Mouse (Mus musculus) midbrain, embryonic 14.5 days (tissue): Measurements from ENCODE around the gene Slc26a9. TPM values are rescaled to one million over a fixed set of nuclear protein-coding genes. Genes with fewer than 3 reads are reported as not detected.
"Not testable (repeated sequence)": the region's sequence is repeated elsewhere in the genome, so short reads cannot be mapped to it uniquely, and the experiment has no call there.

Experiments used
- ATAC-seq: fragments of 200-750 bp; cut with Nextera tagmentation; 2 replicates; pipeline ENCODE4 v1.8.0; 2017; ENCODE audit warnings: moderate number of reproducible peaks, moderate library complexity; ENCODE audit not compliant: low FRiP score, low TSS enrichment
- DNase-seq: peaks from one replicate; pipeline ENCODE4 v3.0.0-alpha.2; 2015
- H3K27ac ChIP-seq: fragments of 300-500 bp; sonication (generic); replicated peaks from 2 replicates; pipeline ENCODE4 v1.5.1; 2014; ENCODE audit warnings: mild to moderate bottlenecking, low read depth, low read length, moderate library complexity
- H3K27me3 ChIP-seq: fragments of 300-500 bp; sonication (generic); 2 replicates; pipeline ENCODE4 v1.6.1; 2014; ENCODE audit warnings: low read length, control low read depth, mixed read lengths; ENCODE audit not compliant: control insufficient read depth, insufficient read depth
- H3K36me3 ChIP-seq: fragments of 300-500 bp; sonication (generic); 2 replicates; pipeline ENCODE4 v1.6.1; 2014; ENCODE audit warnings: low read length, control low read depth; ENCODE audit not compliant: control insufficient read depth, insufficient read depth
- H3K4me1 ChIP-seq: fragments of 300-500 bp; sonication (generic); 2 replicates; pipeline ENCODE4 v1.6.1; 2014; ENCODE audit warnings: mild to moderate bottlenecking, antibody characterized with exemption, low read length, control low read depth; ENCODE audit not compliant: control insufficient read depth, insufficient read depth
- H3K4me2 ChIP-seq: fragments of 300-500 bp; sonication (generic); 2 replicates; pipeline ENCODE4 v1.6.1; 2014; ENCODE audit warnings: mild to moderate bottlenecking, low read length, moderate library complexity
- H3K4me3 ChIP-seq: fragments of 300-500 bp; sonication (generic); replicated peaks from 2 replicates; pipeline ENCODE4 v1.5.1; 2014; ENCODE audit warnings: low read depth, low read length
- H3K9ac ChIP-seq: fragments of 300-500 bp; sonication (generic); replicated peaks from 2 replicates; pipeline ENCODE4 v1.6.1; 2014; ENCODE audit warnings: mild to moderate bottlenecking, low read length, moderate library complexity
- H3K9me3 ChIP-seq: fragments of 300-500 bp; sonication (generic); 2 replicates; pipeline ENCODE4 v1.6.1; 2016; ENCODE audit warnings: low read length, control low read depth, mixed read lengths; ENCODE audit not compliant: control insufficient read depth
- WGBS: fragments of 180-500 bp; shearing (Covaris S2); extraction: QIAGEN DNeasy Blood & Tissue Kit; methylation state at CpG from one replicate; pipeline ENCODE4 v1.1.7; 2014; 5-methylcytosine and 5-hydroxymethylcytosine counted together
- polyA plus RNA-seq: library from polyadenylated mRNA; unstranded; fragments of >200 nt; fragmentation: Nextera tagmentation; extraction: Ambion mirVana; gene quantifications from 2 replicates; pipeline ENCODE4 v1.2.1, GENCODE M21; 2014

Gene Slc26a9
- polyA plus RNA-seq, 1 experiment from 2014 or later, result 0.04 TPM

DNA sequence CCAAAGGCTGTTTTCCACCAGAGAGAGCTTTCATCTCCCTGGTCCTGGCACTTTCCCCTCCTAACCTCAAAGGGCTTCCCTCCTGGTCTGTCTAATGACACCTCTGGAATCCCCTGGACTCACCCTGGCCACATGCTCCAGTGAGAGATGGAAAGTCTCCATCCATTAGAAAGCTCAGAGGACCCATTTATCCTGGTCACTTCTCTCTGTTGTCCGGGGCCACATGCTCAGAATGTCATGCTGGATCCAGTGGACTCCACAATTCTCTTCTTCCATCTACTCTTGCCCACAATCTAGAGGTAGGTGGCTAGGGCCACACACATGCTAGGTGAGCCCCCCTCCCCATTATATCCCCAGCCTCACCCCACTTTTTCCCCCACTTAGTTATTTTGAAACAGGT is 65.2 kb downstream of the Slc26a9 start:
- DNase-seq, result no peak
- WGBS, result 88% methylated on average over 1 of the region's 1 CpGs

GRCm38 (mm10) chr1:131809651-131810050 is 65.8 kb downstream of the Slc26a9 start:
- Histone ChIP-seq H3K9ac (no peak overlapping the region), H3K4me3 (no peak overlapping the region), H3K27ac (no peak overlapping the region), H3K27me3 (no peaks in the 10 kb centered on the region), H3K4me2 (no peak overlapping the region), H3K4me1 (no peaks in the 10 kb centered on the region), H3K9me3 (no peaks in the 10 kb centered on the region), H3K36me3 (no peaks in the 10 kb centered on the region)
- no peak for ATAC-seq
- 81% methylated on average over 2 of the region's 2 CpGs for WGBS
- no peak for DNase-seq

More for the DNA sequence above, 65.2 kb downstream of the Slc26a9 start:
- H3K4me2 ChIP-seq, result no peak overlapping the region
- no peaks in the 10 kb centered on the region for H3K36me3 ChIP-seq
- H3K9ac ChIP-seq, result no peak overlapping the region
- H3K27ac ChIP-seq, result no peak overlapping the region
- H3K27me3 ChIP-seq, result no peaks in the 10 kb centered on the region
- H3K9me3 ChIP-seq, result no peaks in the 10 kb centered on the region
- no peak for ATAC-seq
- no peaks in the 10 kb centered on the region for H3K4me1 ChIP-seq
- H3K4me3 ChIP-seq, result no peak overlapping the region

DNA sequence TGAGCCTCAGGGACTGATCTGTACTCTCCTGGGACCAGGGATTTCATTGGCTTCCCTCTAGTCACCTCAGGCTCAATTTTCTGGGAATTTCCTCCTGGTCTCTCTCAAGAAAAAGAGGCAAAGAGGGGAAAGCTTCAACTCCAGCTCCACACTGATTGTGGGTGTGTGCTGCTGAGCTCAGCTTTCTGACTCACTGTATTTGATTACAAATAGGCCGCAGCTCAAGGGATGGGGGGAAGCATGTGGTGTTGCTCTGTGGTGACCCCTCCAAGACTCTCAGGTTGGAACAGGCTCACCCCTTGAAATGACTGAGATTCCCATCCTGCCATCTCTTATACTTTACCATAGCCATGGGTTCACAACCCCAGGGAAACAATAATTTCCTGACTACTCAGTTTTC is 67.6 kb downstream of the Slc26a9 start:
- no peak overlapping the region for H3K4me2 ChIP-seq
- DNase-seq (no peak), ATAC-seq (no peak)
- no peaks in the 10 kb centered on the region for H3K27me3 ChIP-seq
- H3K36me3 ChIP-seq, result no peaks in the 10 kb centered on the region
- no peak overlapping the region for H3K27ac ChIP-seq
- H3K4me3 ChIP-seq, result no peak overlapping the region
- no peak overlapping the region for H3K9ac ChIP-seq
- no peaks in the 10 kb centered on the region for H3K9me3 ChIP-seq
- H3K4me1 ChIP-seq, result no peaks in the 10 kb centered on the region
- WGBS, result 90% methylated on average over 1 of the region's 1 CpGs

- Histone ChIP-seq H3K4me1 (no peaks in the 10 kb centered on the region), H3K27me3 (no peaks in the 10 kb centered on the region), H3K9ac (no peak overlapping the region), H3K4me3 (no peak overlapping the region), H3K36me3 (no peaks in the 10 kb centered on the region), H3K27ac (no peak overlapping the region), H3K9me3 (no peaks in the 10 kb centered on the region), H3K4me2 (no peak overlapping the region)
- no peak for ATAC-seq
- 90% methylated on average over 9 of the region's 9 CpGs for WGBS
- DNase-seq, result no peak
These were observed 68.2 kb downstream of the Slc26a9 start for GRCm38 (mm10) chr1:131812006-131812405.

DNA sequence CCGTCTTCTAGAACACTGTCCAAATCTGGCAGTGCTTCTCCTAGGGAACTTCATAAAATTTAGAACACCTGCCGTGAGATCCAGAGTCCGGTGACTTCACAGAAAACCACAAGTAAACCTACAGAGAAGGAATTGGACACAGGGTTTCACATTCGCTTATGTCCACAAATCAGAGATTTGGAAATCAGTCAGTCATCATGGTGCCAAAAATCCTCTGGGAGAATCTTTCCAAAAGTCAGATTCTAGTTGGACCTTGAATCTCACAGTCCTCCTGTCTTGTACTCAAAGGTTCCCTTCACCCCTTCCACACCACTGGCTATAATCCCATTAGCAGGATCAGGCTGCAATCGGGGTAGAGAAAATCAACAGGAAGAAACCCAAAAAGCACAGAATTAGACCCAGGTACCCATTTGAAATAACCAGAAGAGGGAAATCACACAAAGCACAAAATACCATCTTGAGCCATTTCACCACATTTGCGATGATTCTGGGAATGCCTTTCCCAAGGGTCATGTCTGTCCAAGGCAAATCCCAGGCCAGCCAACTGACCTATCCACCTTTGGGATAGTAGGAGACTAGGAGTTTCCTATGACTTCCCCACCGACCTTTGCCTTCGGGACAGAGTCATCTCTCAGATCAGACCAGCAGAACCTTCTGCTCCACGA is 68.9 kb downstream of the Slc26a9 start:
- Histone ChIP-seq H3K4me3 (no peak overlapping the region), H3K4me1 (no peaks in the 10 kb centered on the region), H3K27ac (no peak overlapping the region), H3K27me3 (no peaks in the 10 kb centered on the region), H3K36me3 (no peaks in the 10 kb centered on the region), H3K9me3 (no peaks in the 10 kb centered on the region), H3K4me2 (no peak overlapping the region), H3K9ac (no peak overlapping the region)
- DNase-seq, result no peak
- no peak for ATAC-seq
- WGBS, result 86% methylated on average over 9 of the region's 9 CpGs

GRCm38 (mm10) chr1:131813731-131814130 is 69.9 kb downstream of the Slc26a9 start:
- no peak overlapping the region for H3K9ac ChIP-seq
- WGBS, result 92% methylated on average over 4 of the region's 4 CpGs
- no peak overlapping the region for H3K27ac ChIP-seq
- H3K9me3 ChIP-seq, result no peaks in the 10 kb centered on the region
- ATAC-seq (no peak), DNase-seq (no peak)
- H3K4me1 ChIP-seq, result no peaks in the 10 kb centered on the region
- H3K4me3 ChIP-seq, result no peak overlapping the region
- H3K4me2 ChIP-seq, result no peak overlapping the region
- no peaks in the 10 kb centered on the region for H3K36me3 ChIP-seq
- H3K27me3 ChIP-seq, result no peaks in the 10 kb centered on the region

- H3K9ac ChIP-seq, result no peak overlapping the region
- H3K9me3 ChIP-seq, result no peaks in the 10 kb centered on the region
- H3K27ac ChIP-seq, result no peak overlapping the region
- ATAC-seq, result no peak
- 85% methylated on average over 3 of the region's 3 CpGs for WGBS
- no peaks in the 10 kb centered on the region for H3K27me3 ChIP-seq
- no peaks in the 10 kb centered on the region for H3K36me3 ChIP-seq
- H3K4me3 ChIP-seq, result no peak overlapping the region
- H3K4me1 ChIP-seq, result no peaks in the 10 kb centered on the region
- H3K4me2 ChIP-seq, result no peak overlapping the region
- DNase-seq, result no peak
These were observed 70.4 kb downstream of the Slc26a9 start for GRCm38 (mm10) chr1:131814191-131814590.

DNA sequence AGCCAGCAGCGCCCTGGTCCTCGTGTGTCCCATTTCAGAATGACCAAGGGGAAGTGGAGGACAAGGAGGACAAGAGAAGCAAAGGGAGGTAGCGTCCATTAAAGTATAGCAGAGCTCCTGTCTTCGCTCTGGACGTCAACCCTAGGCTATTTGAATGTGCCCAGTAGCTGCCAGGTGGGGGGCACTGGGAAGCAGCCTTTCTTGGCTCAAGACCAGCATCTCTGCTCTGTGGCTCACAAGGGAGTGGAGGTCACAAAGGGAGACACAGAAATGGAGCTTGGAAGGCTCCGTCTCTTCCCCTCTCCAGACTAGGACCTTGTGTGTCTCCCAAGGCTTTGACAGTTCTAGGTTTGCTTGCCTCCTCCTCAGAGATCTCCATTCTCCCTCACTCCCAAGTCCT is 73.1 kb downstream of the Slc26a9 start:
- H3K4me1 ChIP-seq, result no peaks in the 10 kb centered on the region
- WGBS, result 82% methylated on average over 6 of the region's 6 CpGs
- H3K9me3 ChIP-seq, result no peaks in the 10 kb centered on the region
- no peaks in the 10 kb centered on the region for H3K36me3 ChIP-seq
- H3K27me3 ChIP-seq, result no peaks in the 10 kb centered on the region
- ATAC-seq (no peak), DNase-seq (no peak)
- no peak overlapping the region for H3K4me3 ChIP-seq
- H3K9ac ChIP-seq, result no peak overlapping the region
- no peak overlapping the region for H3K27ac ChIP-seq
- no peak overlapping the region for H3K4me2 ChIP-seq

DNA sequence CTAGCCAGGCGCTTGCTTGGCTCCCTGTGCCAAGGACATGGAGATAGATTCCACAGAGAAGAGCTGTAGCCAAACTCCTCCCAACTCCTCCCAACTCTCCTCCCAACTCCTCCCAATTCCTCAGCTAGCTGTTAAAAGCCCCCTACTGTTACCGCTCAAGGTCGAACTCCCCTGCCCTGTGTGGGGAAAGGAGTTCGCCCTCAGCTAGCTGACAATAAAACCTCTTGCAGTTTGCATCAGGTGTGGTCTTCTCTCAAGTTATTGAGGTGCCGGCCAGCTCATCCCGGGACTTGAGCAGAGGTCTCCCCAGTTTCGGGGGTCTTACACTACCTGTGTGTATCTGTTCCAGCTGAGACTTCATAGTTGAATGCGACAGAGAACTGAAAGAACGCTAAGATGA is 76.5 kb downstream of the Slc26a9 start:
- H3K27me3 ChIP-seq, H3K4me3 ChIP-seq, DNase-seq, ATAC-seq, H3K4me1 ChIP-seq, H3K4me2 ChIP-seq, H3K27ac ChIP-seq, H3K36me3 ChIP-seq, H3K9ac ChIP-seq, H3K9me3 ChIP-seq: not testable (repeated sequence)
- 81% methylated on average over 8 of the region's 9 CpGs for WGBS
